Mouse (Mus musculus) liver, embryonic 14.5 days (tissue): ENCODE measurements at regions not wholly inside any gene's neighbourhood (a gene's known extent, or its start where the extent isn't known, plus 50 kb on each side); places are given as distances from the start of the nearest gene placed in this dataset.

Source experiments
- ATAC-seq: fragments of 200-750 bp; cut with Nextera tagmentation; 2 replicates; pipeline ENCODE4 v1.8.0; 2017; ENCODE audit warnings: moderate number of reproducible peaks, mild to moderate bottlenecking, moderate library complexity; ENCODE audit not compliant: insufficient read depth
- DNase-seq, 3 experiments: peaks; one replicate each; pipeline ENCODE4 v3.0.0-alpha.2; 2012 to 2013; ENCODE audit warnings: low read depth in 3 of 3, low spot score in 3 of 3
- H3K27ac ChIP-seq: fragments of 300-500 bp; sonication (generic); 2 replicates; pipeline ENCODE4 v1.5.1; 2014; ENCODE audit warnings: moderate library complexity, mild to moderate bottlenecking, control low read depth, inconsistent platforms
- H3K27me3 ChIP-seq: fragments of 300-500 bp; sonication (generic); 2 replicates; pipeline ENCODE4 v1.6.1; 2014; ENCODE audit warnings: mild to moderate bottlenecking, low read length, moderate library complexity; ENCODE audit not compliant: control insufficient read depth, insufficient read depth
- H3K36me3 ChIP-seq: fragments of 300-500 bp; sonication (generic); replicated peaks from 2 replicates; pipeline ENCODE4 v1.6.1; 2014; ENCODE audit warnings: low read depth; ENCODE audit not compliant: control insufficient read depth, insufficient read depth
- H3K4me1 ChIP-seq, 2 experiments: fragments of 200-500 bp in 1 of 2; fragments of 300-500 bp in 1 of 2; sonication (generic) in 1 of 2; replicated peaks; 2 replicates each; pipeline ENCODE4 v1.6.1; 2012 to 2014; ENCODE audit warnings: antibody characterized with exemption in 1 of 2, inconsistent platforms in 1 of 2, low read length in 1 of 2; ENCODE audit not compliant: control insufficient read depth in 2 of 2, insufficient read depth in 2 of 2
- H3K4me2 ChIP-seq: fragments of 300-500 bp; sonication (generic); 2 replicates; pipeline ENCODE4 v1.6.1; 2014; ENCODE audit warnings: low read depth, mild to moderate bottlenecking, control low read depth, moderate library complexity
- H3K4me3 ChIP-seq, 2 experiments: fragments of 200-500 bp in 1 of 2; fragments of 300-500 bp in 1 of 2; sonication (generic) in 1 of 2; 2 replicates each; pipeline ENCODE4 v1.5.1; 2012 to 2014; ENCODE audit warnings: low read depth in 2 of 2, low read length in 2 of 2, mild to moderate bottlenecking in 2 of 2, control low read depth in 1 of 2, inconsistent platforms in 1 of 2, moderate library complexity in 1 of 2; ENCODE audit not compliant: insufficient read depth in 1 of 2
- H3K9ac ChIP-seq: fragments of 300-500 bp; sonication (generic); replicated peaks from 2 replicates; pipeline ENCODE4 v1.6.1; 2014; ENCODE audit warnings: mild to moderate bottlenecking, control low read depth, moderate library complexity
- H3K9me3 ChIP-seq: fragments of 300-500 bp; sonication (generic); 2 replicates; pipeline ENCODE4 v1.6.1; 2016; ENCODE audit warnings: low read length, mixed read lengths; ENCODE audit not compliant: control insufficient read depth
- CTCF ChIP-seq: IDR thresholded peaks from 2 replicates; pipeline ENCODE4 v1.5.1; 2016; ENCODE audit warnings: antibody characterized with exemption, low read depth, control low read depth
- EP300 ChIP-seq: IDR thresholded peaks from 2 replicates; pipeline ENCODE4 v1.6.1; 2016; ENCODE audit warnings: antibody characterized with exemption, low read depth
- WGBS: fragments of 180-500 bp; shearing (Covaris S2); extraction: QIAGEN DNeasy Blood & Tissue Kit; methylation state at CpG from one replicate; pipeline ENCODE4 v1.1.7; 2014; ENCODE audit not compliant: insufficient replicate concordance; 5-methylcytosine and 5-hydroxymethylcytosine counted together

GRCm38 (mm10) chr6:116793961-116794336 is 77.2 kb upstream of the Tmem72 start:
- no peaks in the 10 kb centered on the region for H3K9me3 ChIP-seq
- H3K4me3 ChIP-seq: no peak overlapping the region
- DNase-seq (no peak), ATAC-seq (no peak)
- TF ChIP-seq CTCF: no peak
- no peak for TF ChIP-seq EP300
- no peak overlapping the region for H3K4me2 ChIP-seq
- H3K4me1 ChIP-seq: no peaks in the 10 kb centered on the region
- H3K27ac ChIP-seq: no peak overlapping the region
- no peaks in the 10 kb centered on the region for H3K36me3 ChIP-seq
- H3K27me3 ChIP-seq: no peaks in the 10 kb centered on the region
- WGBS: 59% methylated on average over 9 of the region's 9 CpGs
- no peak overlapping the region for H3K9ac ChIP-seq

GRCm38 (mm10) chr6:116821215-116821912 is 104.7 kb upstream of the Tmem72 start:
- ATAC-seq (no peak), DNase-seq (no peak)
- Histone ChIP-seq H3K4me3 (no peak overlapping the region), H3K4me2 (no peak overlapping the region), H3K9ac (no peak overlapping the region), H3K4me1 (no peaks in the 10 kb centered on the region), H3K36me3 (no peaks in the 10 kb centered on the region), H3K9me3 (no peaks in the 10 kb centered on the region), H3K27ac (no peak overlapping the region), H3K27me3 (no peaks in the 10 kb centered on the region)
- TF ChIP-seq EP300: no peak
- TF ChIP-seq CTCF: no peak
- WGBS: 57% methylated on average over 12 of the region's 12 CpGs

GRCm38 (mm10) chr6:116822605-116823004 is 105.9 kb upstream of the Tmem72 start:
- H3K4me2 ChIP-seq: no peak overlapping the region
- TF ChIP-seq EP300 (no peak), CTCF (no peak)
- H3K4me3 ChIP-seq: no peak overlapping the region
- no peak overlapping the region for H3K27ac ChIP-seq
- DNase-seq: no peak
- H3K36me3 ChIP-seq: no peaks in the 10 kb centered on the region
- no peaks in the 10 kb centered on the region for H3K4me1 ChIP-seq
- H3K9ac ChIP-seq: no peak overlapping the region
- no peaks in the 10 kb centered on the region for H3K27me3 ChIP-seq
- ATAC-seq: no peak
- H3K9me3 ChIP-seq: no peaks in the 10 kb centered on the region
- WGBS: 75% methylated on average over 6 of the region's 6 CpGs

- Histone ChIP-seq H3K9ac (no peak overlapping the region), H3K27me3 (no peaks in the 10 kb centered on the region), H3K9me3 (no peaks in the 10 kb centered on the region), H3K27ac (no peak overlapping the region), H3K4me2 (no peak overlapping the region), H3K36me3 (no peaks in the 10 kb centered on the region), H3K4me3 (no peak overlapping the region), H3K4me1 (no peaks in the 10 kb centered on the region)
- DNase-seq (no peak), ATAC-seq (no peak)
- WGBS: 53% methylated on average over 2 of the region's 2 CpGs
- TF ChIP-seq EP300 (no peak), CTCF (no peak)
Observed at GRCm38 (mm10) chr6:116825628-116826027, 108.9 kb upstream of the Tmem72 start.

- Histone ChIP-seq H3K27me3 (no peaks in the 10 kb centered on the region), H3K4me2 (no peak overlapping the region), H3K9me3 (no peaks in the 10 kb centered on the region), H3K4me1 (no peaks in the 10 kb centered on the region), H3K9ac (no peak overlapping the region), H3K27ac (no peak overlapping the region), H3K4me3 (no peak overlapping the region), H3K36me3 (no peaks in the 10 kb centered on the region)
- ATAC-seq (no peak), DNase-seq (no peak)
- WGBS: 53% methylated on average over 2 of the region's 2 CpGs
- TF ChIP-seq EP300 (no peak), CTCF (no peak)
Observed at GRCm38 (mm10) chr6:116829341-116829740, 112.6 kb upstream of the Tmem72 start.
